Mouse (Mus musculus) E14TG2a.4 (cell line): Measurements from ENCODE around the gene Psmc2.

Source experiments
- CTCF ChIP-seq: conservative IDR thresholded peaks from 2 replicates; pipeline ENCODE4 v1.5.1; 2014; ENCODE audit warnings: low read length
- NANOG ChIP-seq: IDR thresholded peaks from 2 replicates; pipeline ENCODE4 v1.6.1; 2014; ENCODE audit warnings: borderline replicate concordance, low read length, mixed read lengths
- POU5F1 ChIP-seq: IDR thresholded peaks from 2 replicates; pipeline ENCODE4 v1.6.1; 2014; ENCODE audit warnings: low read length, borderline replicate concordance

- TF ChIP-seq CTCF (no peak), POU5F1 (no peak), NANOG (no peak)
Measured at GRCm38 (mm10) chr5:21744651-21745050, 40.4 kb upstream of the Psmc2 start.
